Mouse (Mus musculus): Measurements from ENCODE around the gene Hid1. TPM values are rescaled to one million over a fixed set of nuclear protein-coding genes. Genes with fewer than 3 reads are reported as not detected.

The Hid1 gene
- polyA plus RNA-seq (2014; fragmentation: Nextera tagmentation; extraction: Ambion mirVana) = 21.0 and 24.4 TPM in 2 replicates

GRCm38 (mm10) chr11:115367395-115367944 lies at the start of gene Hid1:
Hid1 (minus strand) TSS chr11:115367756.
- Histone ChIP-seq H3K9ac (replicated peaks; ENCODE audit: low read depth, low read length) (0 out of 2 replicates have a peak within 1 kb of the TSS, but pooled peaks have one; percentile 4), H3K9me3 (ENCODE audit: control insufficient read depth, low read depth, low read length) (no peaks in the 10 kb centered on the region), H3K4me3 (ENCODE audit: low read depth, low read length) (peak within 1 kb of the TSS; percentile 37), H3K4me2 (replicated peaks; ENCODE audit: low read depth, low read length) (peak within 1 kb of the TSS; percentile 55), H3K27ac (ENCODE audit: low read length) (peak within 1 kb of the TSS; percentile 16; the same call in 1 of the 2 replicates), H3K4me1 (ENCODE audit: control insufficient read depth, insufficient read depth, low read length) (0 out of 2 replicates have a peak, but pooled peaks cover 8% of the 10 kb centered on the region), H3K36me3 (ENCODE audit: control insufficient read depth, insufficient read depth, low read length) (no peaks in the 10 kb centered on the region), H3K27me3 (ENCODE audit: control insufficient read depth, insufficient read depth, low read length) (peaks cover 12% of the 10 kb centered on the region)
- ATAC-seq (ENCODE audit: insufficient number of reproducible peaks, insufficient read depth, low FRiP score, low read depth) = peak; percentile 78
- WGBS = under 1% methylated on average over 39 of the region's 39 CpGs

- no peaks in the 10 kb centered on the region for H3K27me3 ChIP-seq (ENCODE audit: control insufficient read depth, insufficient read depth, low read length)
- H3K9me3 ChIP-seq (ENCODE audit: control insufficient read depth, low read depth, low read length) = no peaks in the 10 kb centered on the region
- H3K36me3 ChIP-seq (ENCODE audit: control insufficient read depth, insufficient read depth, low read length) = peaks cover 8% of the 10 kb centered on the region; the same call in 1 of the 2 replicates
- H3K4me2 ChIP-seq (replicated peaks; ENCODE audit: low read depth, low read length) = no peak overlapping the region
- peaks cover 10% of the 10 kb centered on the region for H3K4me1 ChIP-seq (ENCODE audit: control insufficient read depth, insufficient read depth, low read length)
- no peak overlapping the region for H3K4me3 ChIP-seq (ENCODE audit: low read depth, low read length)
- WGBS = 79% methylated on average over 7 of the region's 7 CpGs
- H3K27ac ChIP-seq (ENCODE audit: low read length) = no peak overlapping the region
- no peak overlapping the region for H3K9ac ChIP-seq (replicated peaks; ENCODE audit: low read depth, low read length)
- ATAC-seq (ENCODE audit: insufficient number of reproducible peaks, insufficient read depth, low FRiP score, low read depth) = no peak
Measured at GRCm38 (mm10) chr11:115409556-115409955, 42.0 kb upstream of the Hid1 start.

- H3K27ac ChIP-seq (ENCODE audit: low read length) = no peak overlapping the region
- H3K4me3 ChIP-seq (ENCODE audit: low read depth, low read length) = no peak overlapping the region
- H3K9ac ChIP-seq (replicated peaks; ENCODE audit: low read depth, low read length) = no peak overlapping the region
- no peaks in the 10 kb centered on the region for H3K9me3 ChIP-seq (ENCODE audit: control insufficient read depth, low read depth, low read length)
- no peaks in the 10 kb centered on the region for H3K27me3 ChIP-seq (ENCODE audit: control insufficient read depth, insufficient read depth, low read length)
- H3K4me2 ChIP-seq (replicated peaks; ENCODE audit: low read depth, low read length) = no peak overlapping the region
- no peak for ATAC-seq (ENCODE audit: insufficient number of reproducible peaks, insufficient read depth, low FRiP score, low read depth)
- H3K36me3 ChIP-seq (ENCODE audit: control insufficient read depth, insufficient read depth, low read length) = peaks cover 8% of the 10 kb centered on the region; the same call in 1 of the 2 replicates
- 77% methylated on average over 6 of the region's 6 CpGs for WGBS
- H3K4me1 ChIP-seq (ENCODE audit: control insufficient read depth, insufficient read depth, low read length) = peaks cover 14% of the 10 kb centered on the region
Measured at GRCm38 (mm10) chr11:115408266-115408920, 40.8 kb upstream of the Hid1 start.

- no peaks in the 10 kb centered on the region for H3K9me3 ChIP-seq (ENCODE audit: control insufficient read depth, low read depth, low read length)
- H3K4me2 ChIP-seq (replicated peaks; ENCODE audit: low read depth, low read length) = no peak overlapping the region
- WGBS = 93% methylated on average over 17 of the region's 17 CpGs
- no peak overlapping the region for H3K4me3 ChIP-seq (ENCODE audit: low read depth, low read length)
- peaks cover 8% of the 10 kb centered on the region; the same call in 1 of the 2 replicates for H3K36me3 ChIP-seq (ENCODE audit: control insufficient read depth, insufficient read depth, low read length)
- H3K4me1 ChIP-seq (ENCODE audit: control insufficient read depth, insufficient read depth, low read length) = peaks cover 14% of the 10 kb centered on the region
- H3K9ac ChIP-seq (replicated peaks; ENCODE audit: low read depth, low read length) = no peak overlapping the region
- ATAC-seq (ENCODE audit: insufficient number of reproducible peaks, insufficient read depth, low FRiP score, low read depth) = no peak
- no peaks in the 10 kb centered on the region for H3K27me3 ChIP-seq (ENCODE audit: control insufficient read depth, insufficient read depth, low read length)
- no peak overlapping the region for H3K27ac ChIP-seq (ENCODE audit: low read length)
Measured at GRCm38 (mm10) chr11:115406858-115407401, 39.4 kb upstream of the Hid1 start.

- ATAC-seq (ENCODE audit: insufficient number of reproducible peaks, insufficient read depth, low FRiP score, low read depth) = no peak
- Histone ChIP-seq H3K9me3 (ENCODE audit: control insufficient read depth, low read depth, low read length) (no peaks in the 10 kb centered on the region), H3K9ac (replicated peaks; ENCODE audit: low read depth, low read length) (no peak overlapping the region), H3K36me3 (ENCODE audit: control insufficient read depth, insufficient read depth, low read length) (peaks cover 5% of the 10 kb centered on the region; the same call in 1 of the 2 replicates), H3K4me3 (ENCODE audit: low read depth, low read length) (no peak overlapping the region), H3K27me3 (ENCODE audit: control insufficient read depth, insufficient read depth, low read length) (no peaks in the 10 kb centered on the region), H3K27ac (ENCODE audit: low read length) (no peak overlapping the region), H3K4me2 (replicated peaks; ENCODE audit: low read depth, low read length) (no peak overlapping the region), H3K4me1 (ENCODE audit: control insufficient read depth, insufficient read depth, low read length) (peaks cover 7% of the 10 kb centered on the region)
- 93% methylated on average over 6 of the region's 6 CpGs for WGBS
Measured at GRCm38 (mm10) chr11:115405723-115406122, 38.2 kb upstream of the Hid1 start.

- Histone ChIP-seq H3K4me2 (replicated peaks; ENCODE audit: low read depth, low read length) (peak within 1 kb of the TSS; percentile 54), H3K9me3 (ENCODE audit: control insufficient read depth, low read depth, low read length) (no peaks in the 10 kb centered on the region), H3K36me3 (ENCODE audit: control insufficient read depth, insufficient read depth, low read length) (no peaks in the 10 kb centered on the region), H3K9ac (replicated peaks; ENCODE audit: low read depth, low read length) (peak within 1 kb of the TSS; percentile 59), H3K4me1 (ENCODE audit: control insufficient read depth, insufficient read depth, low read length) (peaks cover 7% of the 10 kb centered on the region), H3K27me3 (ENCODE audit: control insufficient read depth, insufficient read depth, low read length) (no peaks in the 10 kb centered on the region), H3K4me3 (ENCODE audit: low read depth, low read length) (peak within 1 kb of the TSS; percentile 90), H3K27ac (ENCODE audit: low read length) (peak within 1 kb of the TSS; percentile 73)
- ATAC-seq (ENCODE audit: insufficient number of reproducible peaks, insufficient read depth, low FRiP score, low read depth) = peak; percentile 89
- WGBS = 3% methylated on average over 50 of the region's 50 CpGs
Measured at GRCm38 (mm10) chr11:115403338-115404124, 36.0 kb upstream of the Hid1 start, which contains the start of gene Mrpl58. Mrpl58 (plus strand) TSS chr11:115403752.

- Histone ChIP-seq H3K27me3 (ENCODE audit: control insufficient read depth, insufficient read depth, low read length) (no peaks in the 10 kb centered on the region), H3K4me1 (ENCODE audit: control insufficient read depth, insufficient read depth, low read length) (peaks cover 7% of the 10 kb centered on the region), H3K9me3 (ENCODE audit: control insufficient read depth, low read depth, low read length) (no peaks in the 10 kb centered on the region), H3K4me3 (ENCODE audit: low read depth, low read length) (no peak overlapping the region), H3K4me2 (replicated peaks; ENCODE audit: low read depth, low read length) (no peak overlapping the region), H3K36me3 (ENCODE audit: control insufficient read depth, insufficient read depth, low read length) (no peaks in the 10 kb centered on the region), H3K9ac (replicated peaks; ENCODE audit: low read depth, low read length) (no peak overlapping the region), H3K27ac (ENCODE audit: low read length) (no peak overlapping the region)
- WGBS = 43% methylated on average over 11 of the region's 11 CpGs
- no peak for ATAC-seq (ENCODE audit: insufficient number of reproducible peaks, insufficient read depth, low FRiP score, low read depth)
Measured at GRCm38 (mm10) chr11:115400630-115401391, 33.3 kb upstream of the Hid1 start.

Data from stomach, embryonic 14.5 days (tissue).